Mouse (Mus musculus) kidney, adult 11 months (tissue): Measurements from ENCODE around the gene Slc5a2.

ENCODE experiments used
- DNase-seq: peaks from one replicate; pipeline ENCODE4 v3.0.0; 2022

Slc5a2 gene

GRCm38 (mm10) chr7:128304198-128304597 is 38.7 kb downstream of the Slc5a2 start:
- DNase-seq = no peak

- DNase-seq = no peak
Observed at GRCm38 (mm10) chr7:128304907-128305306, 39.5 kb downstream of the Slc5a2 start.

GRCm38 (mm10) chr7:128307851-128308250 is 42.4 kb downstream of the Slc5a2 start:
- no peak for DNase-seq

GRCm38 (mm10) chr7:128309216-128309615 is 43.8 kb downstream of the Slc5a2 start:
- no peak for DNase-seq

GRCm38 (mm10) chr7:128309776-128310175 is 44.3 kb downstream of the Slc5a2 start:
- no peak for DNase-seq

- DNase-seq = no peak
Observed at GRCm38 (mm10) chr7:128310229-128310688, 44.8 kb downstream of the Slc5a2 start.

GRCm38 (mm10) chr7:128311263-128311662 is 45.8 kb downstream of the Slc5a2 start:
- DNase-seq = no peak

GRCm38 (mm10) chr7:128311811-128312210 is 46.4 kb downstream of the Slc5a2 start:
- DNase-seq = no peak

- DNase-seq = no peak
Observed at GRCm38 (mm10) chr7:128312375-128313059, 47.1 kb downstream of the Slc5a2 start.

- no peak for DNase-seq
Observed at GRCm38 (mm10) chr7:128313601-128314000, 48.1 kb downstream of the Slc5a2 start.

GRCm38 (mm10) chr7:128314491-128314890 is 49.0 kb downstream of the Slc5a2 start:
- no peak for DNase-seq

- no peak for DNase-seq
Observed at GRCm38 (mm10) chr7:128317011-128317410, 51.6 kb downstream of the Slc5a2 start.

- DNase-seq = no peak
Observed at GRCm38 (mm10) chr7:128319140-128319539, 53.7 kb downstream of the Slc5a2 start.

GRCm38 (mm10) chr7:128320219-128320816 is 54.9 kb downstream of the Slc5a2 start:
- no peak for DNase-seq

- DNase-seq = no peak
Observed at GRCm38 (mm10) chr7:128321260-128321659, 55.8 kb downstream of the Slc5a2 start.
